Comparison of ENCODE assay signal across 18 mouse cellular contexts in genomic region chr12:107779306-107780057, GRCm38 (mm10).
A peak's percentile ranks its signal among the peaks of the same experiment; 100 is the strongest.
DNase-seq lines count a peak whose midpoint lies in the region.
"Had no signal": no experiment of that assay in that cellular context is flagged by ENCODE, and none has a peak within 500 bp of the region (broad histone marks: within the 10 kb centered on the region; RNA-seq: fewer than 3 reads in every experiment).

No protein-coding gene starts in this region.

- DNase-seq in CD4-positive helper T cell, adult 2 months (ENCODE audit: low read depth, low spot score), result peak; percentile 54
- DNase-seq in CD8-positive naive resting alpha-beta T cell, adult 2 months (ENCODE audit: low read depth in 2 of 2, low spot score in 2 of 2), result peak; percentile 26 to 44
- DNase-seq in thymus, adult 18-20 months, result peak; percentile 57 to 71
- DNase-seq in thymus, postnatal 25 days, result peak; percentile 69
- DNase-seq in layer of hippocampus, adult 11-12 months (ENCODE audit: low spot score), result no peak
- no peak for DNase-seq in kidney, adult 8-10 months
- no peak for DNase-seq in urinary bladder, adult 2 months (ENCODE audit: low spot score)
- DNase-seq: adrenal gland, postnatal 10 days; B cell, adult 2 months; cerebellum, adult 8-10 months; cerebellum, postnatal 36 days; gastrocnemius, postnatal 25 days; heart, adult 18-20 months; heart, postnatal 10 days; kidney, postnatal 25 days; lung, embryonic 14.5 days; lung, postnatal 14 days; right cerebral cortex, postnatal 4 days had no signal

Comparison
In these comparisons a context has a peak if more than half of its experiments do, and no peak if none do; other contexts are left out.
1. DNase-seq: peak in CD4-positive helper T cell, adult 2 months (single experiment), CD8-positive naive resting alpha-beta T cell, adult 2 months (2 of 2), thymus, adult 18-20 months (2 of 2) and thymus, postnatal 25 days (single experiment); none in layer of hippocampus, adult 11-12 months (single experiment), kidney, adult 8-10 months (0 of 2) and urinary bladder, adult 2 months (single experiment).